Comparison of ENCODE assay signal across 27 mouse cellular contexts in genomic region chr2:174922208-174922607, GRCm38 (mm10).
"Had no signal": no experiment of that assay in that cellular context is flagged by ENCODE, and none has a peak within 500 bp of the region (broad histone marks: within the 10 kb centered on the region; RNA-seq: fewer than 3 reads in every experiment).

No protein-coding gene starts in this region.

- H3K9me3 ChIP-seq: heart, embryonic 12.5 days; hindbrain, embryonic 10.5 days; hindbrain, embryonic 12.5 days; kidney, embryonic 15.5 days; limb, embryonic 10.5 days; limb, embryonic 12.5 days; liver, embryonic 13.5 days; liver, embryonic 15.5 days had no signal

- H3K27me3 ChIP-seq: heart, embryonic 12.5 days; hindbrain, embryonic 12.5 days; kidney, embryonic 15.5 days; limb, embryonic 12.5 days; liver, embryonic 13.5 days; liver, embryonic 15.5 days had no signal

- H3K4me3 ChIP-seq: gastrocnemius, adult 2 months; heart, adult 2 months; heart, embryonic 12.5 days; hindbrain, embryonic 10.5 days; hindbrain, embryonic 12.5 days; kidney, embryonic 15.5 days; limb, embryonic 10.5 days; limb, embryonic 12.5 days; liver, embryonic 13.5 days; liver, embryonic 15.5 days had no signal

- H3K36me3 ChIP-seq: heart, embryonic 12.5 days; hindbrain, embryonic 10.5 days; hindbrain, embryonic 12.5 days; kidney, embryonic 15.5 days; limb, embryonic 10.5 days; limb, embryonic 12.5 days; liver, embryonic 13.5 days; liver, embryonic 15.5 days had no signal

- H3K4me2 ChIP-seq: heart, embryonic 12.5 days; hindbrain, embryonic 12.5 days; hindbrain, embryonic 14.5 days; kidney, embryonic 15.5 days; limb, embryonic 12.5 days; liver, embryonic 11.5 days; liver, embryonic 13.5 days; liver, embryonic 15.5 days had no signal

- H3K4me1 ChIP-seq: liver, embryonic 13.5 days; liver, embryonic 15.5 days had no signal

- DNase-seq: gastrocnemius, adult 2 months; gastrocnemius, postnatal 10 days; gastrocnemius, postnatal 25 days; heart, adult 2 months; heart, postnatal 10 days; heart, postnatal 4 days; kidney, adult 11 months; kidney, adult 2 months; kidney, adult 9 months; kidney, postnatal 14 days; kidney, postnatal 36 days; layer of hippocampus, adult 9-11 months; layer of hippocampus, postnatal 36 days; liver; liver, embryonic 13.5 days had no signal

- H3K27ac ChIP-seq: gastrocnemius, adult 2 months; heart, adult 2 months; hindbrain, embryonic 10.5 days; hindbrain, embryonic 12.5 days; hindbrain, embryonic 14.5 days; kidney, embryonic 15.5 days; kidney, postnatal 0 days; limb, embryonic 10.5 days; limb, embryonic 12.5 days; liver, embryonic 13.5 days; liver, embryonic 15.5 days had no signal

- H3K9ac ChIP-seq: heart, embryonic 12.5 days; hindbrain, embryonic 12.5 days; hindbrain, embryonic 14.5 days; kidney, embryonic 15.5 days; limb, embryonic 12.5 days; liver, embryonic 13.5 days; liver, embryonic 15.5 days had no signal

- ATAC-seq: hindbrain, embryonic 16.5 days; inflammation-experienced regulatory T-cells, adult 6 months had no signal
